In the genomic region with DNA sequence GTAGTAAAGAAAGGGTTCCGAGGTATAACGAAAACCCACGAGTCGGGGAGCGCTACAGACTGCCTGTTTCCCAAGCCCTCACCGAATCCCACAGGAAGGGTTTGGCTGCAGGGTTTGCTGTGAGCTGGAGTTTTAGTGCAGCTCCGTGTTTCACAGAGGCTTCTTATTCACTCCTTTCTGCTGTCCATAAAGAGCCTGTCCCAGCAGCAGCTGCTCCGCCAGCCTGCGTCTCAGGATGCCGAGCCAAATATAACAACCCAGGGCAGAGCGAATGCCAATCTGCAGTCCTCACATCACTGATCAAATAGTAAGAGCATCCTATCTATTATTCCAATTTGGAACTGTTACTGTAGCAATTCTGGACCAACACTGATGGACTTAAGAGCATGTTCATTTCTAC, we compare ENCODE assay signal across 25 mouse cellular contexts.
DNase-seq lines count a peak whose midpoint lies in the region; ATAC-seq lines count a peak whose summit lies in the region.
"Had no signal": no experiment of that assay in that cellular context is flagged by ENCODE, and none has a peak within 500 bp of the region (broad histone marks: within the 10 kb centered on the region; RNA-seq: fewer than 3 reads in every experiment).

No protein-coding gene starts in this region.

- no peak overlapping the region for H3K4me2 ChIP-seq in heart, embryonic 11.5 days
- H3K4me2 ChIP-seq: embryonic facial prominence, embryonic 12.5 days; heart, embryonic 13.5 days; intestine, embryonic 15.5 days; limb, embryonic 12.5 days; lung, embryonic 14.5 days; midbrain, embryonic 15.5 days; stomach, embryonic 15.5 days had no signal

- 77% methylated on average over 11 of the region's 11 CpGs for WGBS in heart, embryonic 11.5 days (ENCODE audit: insufficient replicate concordance)

- no peak overlapping the region for H3K27ac ChIP-seq in heart, embryonic 11.5 days (ENCODE audit: low read depth, low read length)
- H3K27ac ChIP-seq: embryonic facial prominence, embryonic 12.5 days; heart, embryonic 13.5 days; intestine, embryonic 15.5 days; limb, embryonic 12.5 days; liver, embryonic 14.5 days; midbrain, embryonic 15.5 days; stomach, embryonic 15.5 days had no signal

- H3K36me3 ChIP-seq in heart, embryonic 11.5 days (ENCODE audit: control insufficient read depth, insufficient read depth, low read length), result no peaks in the 10 kb centered on the region
- H3K36me3 ChIP-seq: embryonic facial prominence, embryonic 12.5 days; heart, embryonic 13.5 days; intestine, embryonic 15.5 days; limb, embryonic 12.5 days; midbrain, embryonic 15.5 days; stomach, embryonic 15.5 days had no signal

- no peaks in the 10 kb centered on the region for H3K27me3 ChIP-seq in heart, embryonic 11.5 days (ENCODE audit: control insufficient read depth, insufficient read depth, low read length)
- H3K27me3 ChIP-seq: embryonic facial prominence, embryonic 12.5 days; heart, embryonic 13.5 days; intestine, embryonic 15.5 days; limb, embryonic 12.5 days; midbrain, embryonic 15.5 days; stomach, embryonic 15.5 days had no signal

- H3K4me3 ChIP-seq in heart, embryonic 11.5 days (ENCODE audit: low read depth, low read length), result no peak overlapping the region
- H3K4me3 ChIP-seq: embryonic facial prominence, embryonic 12.5 days; heart, embryonic 13.5 days; intestine, embryonic 15.5 days; limb, embryonic 12.5 days; megakaryocyte, embryonic 14.5 days; midbrain, embryonic 15.5 days; myocyte; stomach, embryonic 15.5 days had no signal

- peak; percentile 53 to 58 for DNase-seq in cerebellum, postnatal 10 days
- DNase-seq in cerebellum, adult 18-20 months, result no peak
- DNase-seq in heart, adult 11 months, result peak; percentile 48
- peak; percentile 16 for DNase-seq in layer of hippocampus, adult 9-11 months
- DNase-seq in layer of hippocampus, adult 9-10 months (ENCODE audit: low spot score), result no peak
- peak; percentile 13 for DNase-seq in Muller cell, postnatal 12 days (ENCODE audit: inconsistent ontology term)
- DNase-seq in testis, postnatal 10 days (ENCODE audit: low spot score), result no peak
- DNase-seq: adrenal gland, postnatal 14 days; cerebellum, adult 9-10 months; heart, postnatal 14 days; kidney, adult 9 months; kidney, postnatal 14 days; lung, embryonic 14.5 days; thymus, adult 18-20 months; thymus, postnatal 36 days had no signal

- H3K9me3 ChIP-seq in heart, embryonic 11.5 days (replicated peaks; ENCODE audit: control insufficient read depth, low read length), result no peaks in the 10 kb centered on the region
- H3K9me3 ChIP-seq: embryonic facial prominence, embryonic 12.5 days; heart, embryonic 13.5 days; intestine, embryonic 15.5 days; limb, embryonic 12.5 days; megakaryocyte, embryonic 14.5 days; midbrain, embryonic 15.5 days; stomach, embryonic 15.5 days had no signal

- H3K9ac ChIP-seq in heart, embryonic 11.5 days (ENCODE audit: low read depth, low read length), result no peak overlapping the region
- H3K9ac ChIP-seq: embryonic facial prominence, embryonic 12.5 days; heart, embryonic 13.5 days; intestine, embryonic 15.5 days; limb, embryonic 12.5 days; liver, embryonic 14.5 days; lung, embryonic 14.5 days; midbrain, embryonic 15.5 days; stomach, embryonic 15.5 days had no signal

- ATAC-seq in heart, embryonic 11.5 days (replicated peaks; ENCODE audit: insufficient number of reproducible peaks, low FRiP score, low TSS enrichment), result no peak
- ATAC-seq: intestine, embryonic 15.5 days; midbrain, embryonic 15.5 days had no signal

- H3K4me1 ChIP-seq in heart, embryonic 11.5 days (ENCODE audit: control insufficient read depth, insufficient read depth, low read length), result no peaks in the 10 kb centered on the region
- H3K4me1 ChIP-seq: embryonic facial prominence, embryonic 12.5 days; heart, embryonic 13.5 days; intestine, embryonic 15.5 days; megakaryocyte, embryonic 14.5 days; midbrain, embryonic 15.5 days; stomach, embryonic 15.5 days had no signal

Comparison
In these comparisons a context has a peak if more than half of its experiments do, and no peak if none do; other contexts are left out.
1. DNase-seq: peak in cerebellum, postnatal 10 days (2 of 2), heart, adult 11 months (single experiment), layer of hippocampus, adult 9-11 months (single experiment) and Muller cell, postnatal 12 days (single experiment); none in cerebellum, adult 18-20 months (0 of 2), layer of hippocampus, adult 9-10 months (single experiment) and testis, postnatal 10 days (single experiment).